ENCODE assay signal across 27 mouse cellular contexts in the genomic region with DNA sequence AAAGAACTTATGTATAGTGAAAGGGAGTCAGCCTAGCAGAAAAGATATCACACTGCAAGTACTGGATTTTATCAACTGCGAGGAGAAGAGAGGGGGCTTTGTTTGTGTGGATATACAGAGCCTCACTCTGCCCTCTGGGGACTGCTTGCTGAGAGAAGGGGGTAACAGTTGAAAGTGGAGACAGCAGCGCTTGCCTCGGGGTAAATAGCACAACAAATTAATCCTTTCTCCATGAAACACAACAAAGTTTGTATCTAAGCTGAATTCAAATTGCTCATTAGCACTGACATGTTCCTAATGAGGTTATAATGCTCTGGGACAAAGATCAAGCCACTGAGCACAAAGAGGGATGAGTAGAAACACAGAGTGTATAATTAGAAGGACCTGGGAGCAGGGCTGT.
A peak's percentile ranks its signal among the peaks of the same experiment; 100 is the strongest.
DNase-seq lines count a peak whose midpoint lies in the region; ATAC-seq lines count a peak whose summit lies in the region.
"Had no signal": no experiment of that assay in that cellular context is flagged by ENCODE, and none has a peak within 500 bp of the region (broad histone marks: within the 10 kb centered on the region; RNA-seq: fewer than 3 reads in every experiment).

No protein-coding gene starts in this region.

- no peaks in the 10 kb centered on the region for H3K27me3 ChIP-seq in neural tube, embryonic 12.5 days (replicated peaks)
- no peaks in the 10 kb centered on the region for H3K27me3 ChIP-seq in neural tube, embryonic 15.5 days (replicated peaks)
- H3K27me3 ChIP-seq in embryonic facial prominence, embryonic 14.5 days (replicated peaks; ENCODE audit: control insufficient read depth, insufficient read depth, low read length): no peaks in the 10 kb centered on the region
- H3K27me3 ChIP-seq: embryonic facial prominence, embryonic 12.5 days; forebrain, embryonic 12.5 days; heart, embryonic 15.5 days; hindbrain, embryonic 13.5 days; limb, embryonic 12.5 days; liver, embryonic 15.5 days; Patski had no signal

- no peak overlapping the region for H3K4me2 ChIP-seq in neural tube, embryonic 12.5 days (replicated peaks)
- no peak overlapping the region for H3K4me2 ChIP-seq in neural tube, embryonic 15.5 days
- no peak overlapping the region for H3K4me2 ChIP-seq in embryonic facial prominence, embryonic 14.5 days (ENCODE audit: low read depth, low read length)
- H3K4me2 ChIP-seq: embryonic facial prominence, embryonic 12.5 days; forebrain, embryonic 12.5 days; heart, embryonic 15.5 days; hindbrain, embryonic 13.5 days; limb, embryonic 12.5 days; liver, embryonic 15.5 days; lung, embryonic 14.5 days had no signal

- no peak overlapping the region for H3K9ac ChIP-seq in neural tube, embryonic 12.5 days
- no peak overlapping the region for H3K9ac ChIP-seq in neural tube, embryonic 15.5 days (replicated peaks)
- no peak overlapping the region for H3K9ac ChIP-seq in embryonic facial prominence, embryonic 14.5 days (ENCODE audit: low read depth, low read length)
- H3K9ac ChIP-seq: embryonic facial prominence, embryonic 12.5 days; forebrain, embryonic 12.5 days; forebrain, postnatal 0 days; heart, embryonic 15.5 days; hindbrain, embryonic 13.5 days; limb, embryonic 12.5 days; liver, embryonic 15.5 days; lung, embryonic 14.5 days had no signal

- no peaks in the 10 kb centered on the region for H3K9me3 ChIP-seq in neural tube, embryonic 12.5 days
- H3K9me3 ChIP-seq in neural tube, embryonic 15.5 days (replicated peaks): no peaks in the 10 kb centered on the region
- H3K9me3 ChIP-seq in embryonic facial prominence, embryonic 14.5 days (ENCODE audit: control insufficient read depth, low read length): no peaks in the 10 kb centered on the region
- H3K9me3 ChIP-seq: embryonic facial prominence, embryonic 12.5 days; forebrain, embryonic 12.5 days; G1E; heart, embryonic 10.5 days; heart, embryonic 15.5 days; hindbrain, embryonic 13.5 days; limb, embryonic 12.5 days; liver, embryonic 15.5 days; midbrain, embryonic 10.5 days had no signal

- no peak overlapping the region for H3K4me3 ChIP-seq in neural tube, embryonic 12.5 days
- no peak overlapping the region for H3K4me3 ChIP-seq in neural tube, embryonic 15.5 days (replicated peaks)
- H3K4me3 ChIP-seq in embryonic facial prominence, embryonic 14.5 days (ENCODE audit: low read depth, low read length): no peak overlapping the region
- H3K4me3 ChIP-seq: embryonic facial prominence, embryonic 12.5 days; forebrain, embryonic 12.5 days; heart, embryonic 10.5 days; heart, embryonic 15.5 days; hindbrain, embryonic 13.5 days; limb, embryonic 12.5 days; liver, embryonic 15.5 days; midbrain, embryonic 10.5 days; myocyte had no signal

- H3K4me1 ChIP-seq in neural tube, embryonic 12.5 days: no peaks in the 10 kb centered on the region
- H3K4me1 ChIP-seq in neural tube, embryonic 15.5 days: no peaks in the 10 kb centered on the region
- H3K4me1 ChIP-seq in embryonic facial prominence, embryonic 14.5 days (ENCODE audit: control insufficient read depth, insufficient read depth, low read length): no peaks in the 10 kb centered on the region
- H3K4me1 ChIP-seq: embryonic facial prominence, embryonic 12.5 days; heart, embryonic 10.5 days; heart, embryonic 15.5 days; limb, embryonic 12.5 days; liver, embryonic 15.5 days had no signal

- ATAC-seq in neural tube, embryonic 12.5 days (ENCODE audit: low FRiP score, low read depth): 0 out of 2 replicates have a peak, but pooled peaks have one; percentile 13
- ATAC-seq in neural tube, embryonic 15.5 days (ENCODE audit: low FRiP score): no peak
- ATAC-seq in embryonic facial prominence, embryonic 14.5 days (ENCODE audit: low read depth): no peak
- ATAC-seq: forebrain, postnatal 0 days; intestine, embryonic 16.5 days; Patski had no signal

- no peak overlapping the region for H3K27ac ChIP-seq in neural tube, embryonic 12.5 days
- H3K27ac ChIP-seq in neural tube, embryonic 15.5 days (replicated peaks): no peak overlapping the region
- H3K27ac ChIP-seq in embryonic facial prominence, embryonic 14.5 days (replicated peaks; ENCODE audit: low read depth, low read length): no peak overlapping the region
- H3K27ac ChIP-seq: embryonic facial prominence, embryonic 12.5 days; forebrain, embryonic 12.5 days; heart, embryonic 10.5 days; heart, embryonic 15.5 days; hindbrain, embryonic 13.5 days; kidney, postnatal 0 days; limb, embryonic 12.5 days; liver, embryonic 15.5 days; midbrain, embryonic 10.5 days had no signal

- WGBS in neural tube, embryonic 12.5 days: 48% methylated on average over 3 of the region's 3 CpGs
- WGBS in neural tube, embryonic 15.5 days: 31% methylated on average over 3 of the region's 3 CpGs
- WGBS in embryonic facial prominence, embryonic 14.5 days: 19% methylated on average over 3 of the region's 3 CpGs

- peak; percentile 4 for DNase-seq in embryo, embryonic 9.5 days (ENCODE audit: extremely low spot score)
- no peak for DNase-seq in embryo, embryonic 11 days
- DNase-seq in embryonic facial prominence, embryonic 14.5 days (ENCODE audit: low spot score): peak; percentile 7
- no peak for DNase-seq in layer of hippocampus, postnatal 25 days (ENCODE audit: extremely low spot score in 1 of 2, low spot score in 1 of 2)
- no peak for DNase-seq in adrenal gland, postnatal 4 days (ENCODE audit: low spot score in 2 of 2)
- DNase-seq: adrenal gland, postnatal 10 days; cerebellum, adult 11-12 months; cerebellum, adult 9-11 months; forebrain, postnatal 0 days; kidney, adult 8-10 months; lung, embryonic 14.5 days; lung, postnatal 14 days had no signal

- H3K36me3 ChIP-seq in neural tube, embryonic 12.5 days: no peaks in the 10 kb centered on the region
- no peaks in the 10 kb centered on the region for H3K36me3 ChIP-seq in neural tube, embryonic 15.5 days
- no peaks in the 10 kb centered on the region for H3K36me3 ChIP-seq in embryonic facial prominence, embryonic 14.5 days (ENCODE audit: control insufficient read depth, insufficient read depth, low read length)
- H3K36me3 ChIP-seq: embryonic facial prominence, embryonic 12.5 days; forebrain, embryonic 12.5 days; G1E; heart, embryonic 10.5 days; heart, embryonic 15.5 days; hindbrain, embryonic 13.5 days; limb, embryonic 12.5 days; liver, embryonic 15.5 days; midbrain, embryonic 10.5 days had no signal

Comparison
In these comparisons a context has a peak if more than half of its experiments do, and no peak if none do; other contexts are left out.
1. DNase-seq: peak in embryo, embryonic 9.5 days (single experiment) and embryonic facial prominence, embryonic 14.5 days (single experiment); none in embryo, embryonic 11 days (single experiment), layer of hippocampus, postnatal 25 days (0 of 2) and adrenal gland, postnatal 4 days (0 of 2).